Mouse (Mus musculus) frontal cortex, postnatal 10 days (tissue): ENCODE measurements around the gene Rbfox1.

Source experiments
- DNase-seq, 2 experiments: peaks; one replicate each; pipeline ENCODE4 v3.0.0; 2022; ENCODE audit warnings: low spot score in 2 of 2, mixed read lengths in 1 of 2

The Rbfox1 gene

GRCm38 (mm10) chr16:5992045-5993011 is 107.2 kb downstream of the Rbfox1 start:
- peak; percentile 15 to 22 for DNase-seq

GRCm38 (mm10) chr16:5997136-5997535 is 112.0 kb downstream of the Rbfox1 start:
- no peak for DNase-seq

- no peak for DNase-seq
Measured at GRCm38 (mm10) chr16:5997651-5998050, 112.5 kb downstream of the Rbfox1 start.

GRCm38 (mm10) chr16:6000016-6000415 is 114.9 kb downstream of the Rbfox1 start:
- DNase-seq: no peak

- no peak for DNase-seq
Measured at GRCm38 (mm10) chr16:6006996-6007395, 121.8 kb downstream of the Rbfox1 start.

GRCm38 (mm10) chr16:6012853-6013252 is 127.7 kb downstream of the Rbfox1 start:
- DNase-seq: no peak

GRCm38 (mm10) chr16:6018639-6019038 is 133.5 kb downstream of the Rbfox1 start:
- DNase-seq: peak; percentile 75 to 85

- DNase-seq: no peak
Measured at GRCm38 (mm10) chr16:6019361-6019760, 134.2 kb downstream of the Rbfox1 start.

GRCm38 (mm10) chr16:6031280-6031679 is 146.1 kb downstream of the Rbfox1 start:
- no peak for DNase-seq

GRCm38 (mm10) chr16:6032563-6032962 is 147.4 kb downstream of the Rbfox1 start:
- no peak for DNase-seq

- no peak for DNase-seq
Measured at GRCm38 (mm10) chr16:6034876-6035275, 149.7 kb downstream of the Rbfox1 start.

- no peak for DNase-seq
Measured at GRCm38 (mm10) chr16:6037009-6037408, 151.9 kb downstream of the Rbfox1 start.

- DNase-seq: peak in 1 of 2 experiments; percentile 33
Measured at GRCm38 (mm10) chr16:6042766-6043165, 157.6 kb downstream of the Rbfox1 start.

- DNase-seq: no peak
Measured at GRCm38 (mm10) chr16:6048601-6049000, 163.4 kb downstream of the Rbfox1 start.

- no peak for DNase-seq
Measured at GRCm38 (mm10) chr16:6062495-6062894, 177.3 kb downstream of the Rbfox1 start.

GRCm38 (mm10) chr16:6065481-6065880 is 180.3 kb downstream of the Rbfox1 start:
- DNase-seq: no peak

- DNase-seq: no peak
Measured at GRCm38 (mm10) chr16:6075442-6076050, 190.4 kb downstream of the Rbfox1 start.

GRCm38 (mm10) chr16:6079017-6079416 is 193.9 kb downstream of the Rbfox1 start:
- DNase-seq: no peak

- no peak for DNase-seq
Measured at GRCm38 (mm10) chr16:6084701-6085365, 199.7 kb downstream of the Rbfox1 start.

- DNase-seq: no peak
Measured at GRCm38 (mm10) chr16:6086200-6086599, 201.0 kb downstream of the Rbfox1 start.

- no peak for DNase-seq
Measured at GRCm38 (mm10) chr16:6091326-6092123, 206.4 kb downstream of the Rbfox1 start.
